Mouse (Mus musculus) limb, embryonic 14.5 days (tissue): ENCODE measurements at regions not wholly inside any gene's neighbourhood (a gene's known extent, or its start where the extent isn't known, plus 50 kb on each side); places are given as distances from the start of the nearest gene placed in this dataset.

Experiments
- ATAC-seq: fragments of 200-750 bp; cut with Nextera tagmentation; 2 replicates; pipeline ENCODE4 v1.8.0; 2017; ENCODE audit warnings: low read depth, moderate number of reproducible peaks, moderate TSS enrichment; ENCODE audit not compliant: low FRiP score
- DNase-seq: peaks from one replicate; pipeline ENCODE4 v3.0.0-alpha.2; 2015; ENCODE audit warnings: low spot score
- H3K27ac ChIP-seq: fragments of 300-500 bp; sonication (generic); replicated peaks from 2 replicates; pipeline ENCODE4 v1.5.1; 2014; ENCODE audit warnings: low read depth, mild to moderate bottlenecking, low read length, moderate library complexity, mixed read lengths
- H3K27me3 ChIP-seq: fragments of 300-500 bp; sonication (generic); 2 replicates; pipeline ENCODE4 v1.6.1; 2014; ENCODE audit warnings: low read length, mixed read lengths; ENCODE audit not compliant: control insufficient read depth, insufficient read depth
- H3K36me3 ChIP-seq: fragments of 300-500 bp; sonication (generic); 2 replicates; pipeline ENCODE4 v1.6.1; 2014; ENCODE audit warnings: mild to moderate bottlenecking, low read length, moderate library complexity, mixed read lengths; ENCODE audit not compliant: control insufficient read depth, insufficient read depth
- H3K4me1 ChIP-seq: fragments of 300-500 bp; sonication (generic); 2 replicates; pipeline ENCODE4 v1.6.1; 2014; ENCODE audit warnings: antibody characterized with exemption, low read length, mixed read lengths; ENCODE audit not compliant: control insufficient read depth, insufficient read depth
- H3K4me2 ChIP-seq: fragments of 300-500 bp; sonication (generic); replicated peaks from 2 replicates; pipeline ENCODE4 v1.6.1; 2014; ENCODE audit warnings: low read depth, mild to moderate bottlenecking, low read length, moderate library complexity; ENCODE audit not compliant: severe bottlenecking
- H3K4me3 ChIP-seq: fragments of 300-500 bp; sonication (generic); replicated peaks from 2 replicates; pipeline ENCODE4 v1.5.1; 2014; ENCODE audit warnings: low read length
- H3K9ac ChIP-seq: fragments of 300-500 bp; sonication (generic); 2 replicates; pipeline ENCODE4 v1.6.1; 2014; ENCODE audit warnings: mild to moderate bottlenecking, low read depth, low read length, moderate library complexity; ENCODE audit not compliant: severe bottlenecking
- H3K9me3 ChIP-seq: fragments of 300-500 bp; sonication (generic); 2 replicates; pipeline ENCODE4 v1.6.1; 2016; ENCODE audit warnings: low read length; ENCODE audit not compliant: control insufficient read depth
- POLR2A ChIP-seq: fragments of 200-500 bp; IDR thresholded peaks from 2 replicates; pipeline ENCODE4 v1.8.0; 2012; ENCODE audit warnings: inconsistent platforms, mild to moderate bottlenecking, moderate library complexity, borderline replicate concordance; ENCODE audit not compliant: insufficient read depth, insufficient read length; ENCODE audit errors: extremely low read depth
- WGBS: fragments of 180-500 bp; shearing (Covaris S2); extraction: QIAGEN DNeasy Blood & Tissue Kit; methylation state at CpG from one replicate; pipeline ENCODE4 v1.1.7; 2014; 5-methylcytosine and 5-hydroxymethylcytosine counted together

- no peak for ATAC-seq
- no peaks in the 10 kb centered on the region for H3K9me3 ChIP-seq
- H3K27ac ChIP-seq, result no peak overlapping the region
- no peaks in the 10 kb centered on the region for H3K36me3 ChIP-seq
- no peak for TF ChIP-seq POLR2A
- peaks cover 4% of the 10 kb centered on the region for H3K4me1 ChIP-seq
- no peak overlapping the region for H3K9ac ChIP-seq
- no peak for DNase-seq
- H3K4me2 ChIP-seq, result no peak overlapping the region
- WGBS, result 42% methylated on average over 9 of the region's 9 CpGs
- H3K27me3 ChIP-seq, result no peaks in the 10 kb centered on the region
- H3K4me3 ChIP-seq, result no peak overlapping the region
Observed at GRCm38 (mm10) chr1:73830486-73831132, 293.6 kb downstream of the Tns1 start.

- H3K27ac ChIP-seq, result no peak overlapping the region
- no peak for ATAC-seq
- 64% methylated on average over 10 of the region's 10 CpGs for WGBS
Observed at GRCm38 (mm10) chr1:73828996-73829395, 295.3 kb downstream of the Tns1 start.

GRCm38 (mm10) chr1:73826243-73826930 lies 297.9 kb downstream of the Tns1 start:
- Histone ChIP-seq H3K4me3 (no peak overlapping the region), H3K27me3 (no peaks in the 10 kb centered on the region), H3K4me1 (peaks cover 8% of the 10 kb centered on the region), H3K27ac (no peak overlapping the region), H3K9me3 (no peaks in the 10 kb centered on the region), H3K36me3 (no peaks in the 10 kb centered on the region), H3K4me2 (no peak overlapping the region), H3K9ac (no peak overlapping the region)
- TF ChIP-seq POLR2A, result no peak
- ATAC-seq (peak; percentile 78), DNase-seq (peak; percentile 88)
- WGBS, result 39% methylated on average over 15 of the region's 15 CpGs

More at GRCm38 (mm10) chr1:73828996-73829395, 295.3 kb downstream of the Tns1 start:
- H3K9me3 ChIP-seq, result no peaks in the 10 kb centered on the region
- H3K4me1 ChIP-seq, result peaks cover 4% of the 10 kb centered on the region
- no peak for DNase-seq
- no peak overlapping the region for H3K4me2 ChIP-seq
- H3K9ac ChIP-seq, result no peak overlapping the region
- TF ChIP-seq POLR2A, result no peak
- no peaks in the 10 kb centered on the region for H3K27me3 ChIP-seq
- no peak overlapping the region for H3K4me3 ChIP-seq
- H3K36me3 ChIP-seq, result no peaks in the 10 kb centered on the region

DNA sequence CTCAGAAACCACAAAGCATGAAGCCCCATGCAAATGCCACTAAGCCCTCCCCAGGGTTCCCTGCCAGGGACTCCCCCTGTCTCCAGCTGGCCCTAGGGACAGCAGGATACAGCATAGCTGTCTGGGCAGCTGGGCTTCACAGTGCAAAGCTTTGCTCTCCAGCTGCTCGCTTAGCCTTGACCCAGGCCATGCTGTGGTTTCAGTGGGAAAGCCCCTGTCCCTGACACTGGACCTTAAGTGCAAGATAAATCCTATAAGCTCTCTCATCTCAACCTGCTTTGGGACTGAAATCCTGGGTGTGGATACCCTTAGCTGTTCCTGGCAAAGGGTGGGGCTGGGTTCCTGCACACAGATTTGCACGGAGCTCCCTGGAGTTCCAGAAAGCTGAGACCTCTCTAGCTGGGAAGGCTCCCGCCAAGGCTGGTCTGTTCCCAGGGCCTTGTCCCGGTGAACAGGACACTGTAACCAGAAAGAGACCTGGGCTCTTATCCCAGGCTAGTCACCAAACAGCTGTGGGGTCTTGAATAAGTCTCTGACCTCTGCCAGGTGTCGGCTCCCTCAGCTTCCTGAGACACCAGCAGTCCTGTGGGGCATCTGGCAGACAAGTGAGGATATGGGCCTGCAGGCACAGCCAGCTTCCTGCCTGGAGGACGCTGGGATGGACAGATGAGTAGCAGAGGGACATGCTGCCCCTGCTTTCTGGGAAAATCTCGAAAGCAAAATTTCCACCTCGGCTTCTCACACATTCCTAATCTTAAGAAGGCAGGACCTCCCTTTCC lies 299.7 kb downstream of the Tns1 start:
- H3K27me3 ChIP-seq, result no peaks in the 10 kb centered on the region
- no peak overlapping the region for H3K27ac ChIP-seq
- ATAC-seq (peak; percentile 60), DNase-seq (peak; percentile 62)
- H3K4me2 ChIP-seq, result no peak overlapping the region
- no peaks in the 10 kb centered on the region for H3K36me3 ChIP-seq
- no peaks in the 10 kb centered on the region for H3K9me3 ChIP-seq
- peaks cover 15% of the 10 kb centered on the region for H3K4me1 ChIP-seq
- 44% methylated on average over 8 of the region's 8 CpGs for WGBS
- H3K9ac ChIP-seq, result no peak overlapping the region
- no peak overlapping the region for H3K4me3 ChIP-seq
- no peak for TF ChIP-seq POLR2A

DNA sequence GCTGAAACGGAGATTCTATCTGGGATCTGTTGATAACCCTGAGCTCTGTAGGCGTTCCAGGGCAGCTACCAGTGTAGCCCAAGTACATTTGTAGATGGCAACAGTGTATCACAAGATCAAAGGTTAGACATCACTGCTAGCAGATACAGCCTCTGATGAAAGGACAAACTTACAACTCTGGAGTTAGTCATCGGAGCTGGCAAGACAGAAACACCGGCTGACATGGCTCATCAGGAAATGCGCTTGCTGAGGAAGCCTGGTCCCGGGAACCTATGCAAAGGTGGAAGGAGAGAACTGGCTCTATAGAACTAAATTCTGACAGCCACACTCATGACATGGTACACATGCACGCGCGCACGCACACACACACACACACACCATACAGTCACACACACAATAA lies 300.5 kb downstream of the Tns1 start:
- Histone ChIP-seq H3K27me3 (no peaks in the 10 kb centered on the region), H3K27ac (no peak overlapping the region), H3K4me2 (no peak overlapping the region), H3K9me3 (no peaks in the 10 kb centered on the region), H3K9ac (no peak overlapping the region), H3K4me1 (peaks cover 15% of the 10 kb centered on the region), H3K4me3 (no peak overlapping the region), H3K36me3 (no peaks in the 10 kb centered on the region)
- DNase-seq (no peak), ATAC-seq (no peak)
- no peak for TF ChIP-seq POLR2A
- WGBS, result 85% methylated on average over 10 of the region's 10 CpGs
